Mouse (Mus musculus) CD8-positive naive resting alpha-beta T cell, adult 2 months (primary cell): ENCODE results near the gene Btbd35f15.
"Not testable (repeated sequence)": the region's sequence is repeated elsewhere in the genome, so short reads cannot be mapped to it uniquely, and the experiment has no call there.

Experiments
- DNase-seq, 2 experiments: peaks; one replicate each; pipeline ENCODE4 v3.0.0; 2022; ENCODE audit warnings: low read depth in 2 of 2, low spot score in 2 of 2

Btbd35f15 gene

GRCm38 (mm10) chrX:33577214-33577613 is at the start of gene Btbd35f15:
Gene Btbd35f15 (minus strand): TSS chrX:33577314.
- DNase-seq = not testable (repeated sequence)
